Mouse (Mus musculus) lung, adult 18-20 months (tissue): ENCODE data around the gene Gmds.

Source experiments
- DNase-seq, 2 experiments: peaks; one replicate each; pipeline ENCODE4 v3.0.0; 2022; ENCODE audit warnings: mixed read lengths in 2 of 2

Gmds gene

GRCm38 (mm10) chr13:32267184-32267775 lies 71.3 kb downstream of the Gmds start:
- DNase-seq, result peak in 1 of 2 experiments; percentile 11

GRCm38 (mm10) chr13:32266721-32267120 lies 71.8 kb downstream of the Gmds start:
- peak in 1 of 2 experiments; percentile 2 for DNase-seq

GRCm38 (mm10) chr13:32256121-32256520 lies 82.4 kb downstream of the Gmds start:
- peak; percentile 10 to 15 for DNase-seq

GRCm38 (mm10) chr13:32252276-32252675 lies 86.3 kb downstream of the Gmds start:
- no peak for DNase-seq

- DNase-seq, result no peak
These were observed 96.3 kb downstream of the Gmds start for GRCm38 (mm10) chr13:32242200-32242599.

GRCm38 (mm10) chr13:32236269-32236678 lies 102.3 kb downstream of the Gmds start:
- DNase-seq, result peak; percentile 45

GRCm38 (mm10) chr13:32235046-32235445 lies 103.5 kb downstream of the Gmds start:
- no peak for DNase-seq

GRCm38 (mm10) chr13:32234019-32234418 lies 104.5 kb downstream of the Gmds start:
- no peak for DNase-seq

GRCm38 (mm10) chr13:32232391-32232790 lies 106.1 kb downstream of the Gmds start:
- no peak for DNase-seq

- no peak for DNase-seq
These were observed 106.6 kb downstream of the Gmds start for GRCm38 (mm10) chr13:32231956-32232355.

- no peak for DNase-seq
These were observed 110.5 kb downstream of the Gmds start for GRCm38 (mm10) chr13:32227874-32228562.

GRCm38 (mm10) chr13:32217647-32218046 lies 120.9 kb downstream of the Gmds start:
- no peak for DNase-seq

- peak in 1 of 2 experiments; percentile 25 for DNase-seq
These were observed 124.7 kb downstream of the Gmds start for GRCm38 (mm10) chr13:32213702-32214452.

- DNase-seq, result no peak
These were observed 126.4 kb downstream of the Gmds start for GRCm38 (mm10) chr13:32212125-32212524.

GRCm38 (mm10) chr13:32207172-32207908 lies 131.2 kb downstream of the Gmds start:
- no peak for DNase-seq

- no peak for DNase-seq
These were observed 158.6 kb downstream of the Gmds start for GRCm38 (mm10) chr13:32179906-32180305.

- no peak for DNase-seq
These were observed 159.9 kb downstream of the Gmds start for GRCm38 (mm10) chr13:32178682-32179081.

GRCm38 (mm10) chr13:32177852-32178453 lies 160.6 kb downstream of the Gmds start:
- no peak for DNase-seq

GRCm38 (mm10) chr13:32175028-32175427 lies 163.5 kb downstream of the Gmds start:
- DNase-seq, result no peak

GRCm38 (mm10) chr13:32169173-32169572 lies 169.4 kb downstream of the Gmds start:
- DNase-seq, result peak; percentile 50 to 59

- DNase-seq, result no peak
These were observed 170.7 kb downstream of the Gmds start for GRCm38 (mm10) chr13:32167806-32168205.

- DNase-seq, result no peak
These were observed 173.0 kb downstream of the Gmds start for GRCm38 (mm10) chr13:32165581-32165980.

GRCm38 (mm10) chr13:32161567-32161966 lies 177.0 kb downstream of the Gmds start:
- DNase-seq, result no peak
